Mouse (Mus musculus) bone marrow, adult 2 months (tissue): ENCODE data around the gene Tmcc3.

Experiments
- CTCF ChIP-seq: fragments of 200-500 bp; IDR thresholded peaks from 2 replicates; pipeline ENCODE4 v1.5.1; 2011; ENCODE audit warnings: low read length, control low read depth; ENCODE audit not compliant: control insufficient read depth, insufficient read depth
- POLR2A ChIP-seq: fragments of 200-500 bp; IDR thresholded peaks from 2 replicates; pipeline ENCODE4 v1.6.1; 2011; ENCODE audit warnings: low read depth, mild to moderate bottlenecking, control low read depth, low read length, borderline replicate concordance; ENCODE audit not compliant: control insufficient read depth

DNA sequence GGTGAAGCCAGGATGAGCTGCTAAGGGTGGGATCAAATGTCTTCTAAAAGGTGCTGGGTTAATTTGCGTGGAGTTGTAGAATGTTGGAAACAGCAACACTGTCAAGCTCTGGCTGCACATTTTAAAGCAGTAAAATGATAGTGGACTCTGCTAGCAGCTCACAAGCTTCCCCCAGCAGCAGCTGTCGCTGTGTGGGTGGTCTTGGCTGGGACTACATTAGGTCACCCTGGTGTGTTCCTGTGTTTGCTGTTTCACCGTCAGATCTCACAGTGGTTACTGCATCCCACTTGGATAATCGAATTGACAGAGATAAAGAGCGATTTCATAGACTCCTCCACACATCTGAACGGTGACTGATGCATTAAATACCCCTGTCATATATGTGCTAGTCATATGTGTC, 146.9 kb downstream of the Tmcc3 start:
- TF ChIP-seq CTCF (no peak), POLR2A (no peak)
